Mouse (Mus musculus): ENCODE data around the gene Med20.

GRCm38 (mm10) chr17:47628851-47629676 is 17.7 kb downstream of the Med20 start:
- TF ChIP-seq GATA1 (IDR thresholded peaks at IDR 0.05; ENCODE audit: low read length) = no peak
- no peak for TF ChIP-seq TAL1 (IDR thresholded peaks at IDR 0.05; ENCODE audit: low read length)
